In the genomic region with DNA sequence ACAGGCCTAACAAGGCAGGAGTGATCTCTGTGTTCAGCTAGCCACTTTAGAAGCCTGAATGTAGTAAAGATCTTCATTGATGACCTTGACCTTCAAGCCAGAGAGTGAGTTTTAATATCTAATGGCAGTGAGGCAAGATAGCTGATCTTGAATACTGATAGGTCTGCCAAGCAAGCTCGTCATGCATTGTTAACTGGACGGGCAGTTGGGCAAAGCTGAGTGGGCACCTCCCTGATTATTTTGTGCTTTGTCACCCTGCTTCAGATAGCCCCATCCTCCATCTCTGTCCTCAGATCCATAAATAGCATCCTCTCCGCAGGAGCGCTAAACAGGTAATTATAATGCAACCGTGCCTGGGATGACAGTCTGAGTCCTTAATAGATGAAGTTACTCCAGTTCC, we compare ENCODE assay signal across 16 mouse cellular contexts.
"Had no signal": no experiment of that assay in that cellular context is flagged by ENCODE, and none has a peak within 500 bp of the region (broad histone marks: within the 10 kb centered on the region; RNA-seq: fewer than 3 reads in every experiment).

No protein-coding gene starts in this region.

- H3K27ac ChIP-seq: layer of hippocampus, adult 2 months; limb, embryonic 10.5 days; liver, embryonic 15.5 days; midbrain, embryonic 10.5 days; midbrain, embryonic 15.5 days; neural tube, embryonic 12.5 days had no signal

- H3K9me3 ChIP-seq: limb, embryonic 10.5 days; liver, embryonic 15.5 days; midbrain, embryonic 10.5 days; midbrain, embryonic 15.5 days; neural tube, embryonic 12.5 days had no signal

- H3K4me1 ChIP-seq: liver, embryonic 15.5 days had no signal

- H3K9ac ChIP-seq: liver, embryonic 15.5 days; midbrain, embryonic 15.5 days; neural tube, embryonic 12.5 days had no signal

- H3K4me3 ChIP-seq: layer of hippocampus, adult 2 months; limb, embryonic 10.5 days; liver, embryonic 15.5 days; midbrain, embryonic 10.5 days; midbrain, embryonic 15.5 days; neural tube, embryonic 12.5 days had no signal

- H3K36me3 ChIP-seq: limb, embryonic 10.5 days; liver, embryonic 15.5 days; midbrain, embryonic 10.5 days; midbrain, embryonic 15.5 days; neural tube, embryonic 12.5 days had no signal

- ATAC-seq: lung, postnatal 0 days; midbrain, embryonic 15.5 days had no signal

- DNase-seq: kidney, postnatal 36 days; lung, adult 2 months; lung, postnatal 36 days; retina, postnatal 1 day; right cerebral cortex, postnatal 4 days; spleen, adult 18-20 months; thymus, adult 18-20 months; thymus, postnatal 14 days had no signal

- H3K4me2 ChIP-seq: liver, embryonic 11.5 days; liver, embryonic 15.5 days; midbrain, embryonic 15.5 days; neural tube, embryonic 12.5 days had no signal

- H3K27me3 ChIP-seq: liver, embryonic 15.5 days; midbrain, embryonic 15.5 days; neural tube, embryonic 12.5 days had no signal
